ENCODE assay signal across 8 mouse cellular contexts in the genomic region with DNA sequence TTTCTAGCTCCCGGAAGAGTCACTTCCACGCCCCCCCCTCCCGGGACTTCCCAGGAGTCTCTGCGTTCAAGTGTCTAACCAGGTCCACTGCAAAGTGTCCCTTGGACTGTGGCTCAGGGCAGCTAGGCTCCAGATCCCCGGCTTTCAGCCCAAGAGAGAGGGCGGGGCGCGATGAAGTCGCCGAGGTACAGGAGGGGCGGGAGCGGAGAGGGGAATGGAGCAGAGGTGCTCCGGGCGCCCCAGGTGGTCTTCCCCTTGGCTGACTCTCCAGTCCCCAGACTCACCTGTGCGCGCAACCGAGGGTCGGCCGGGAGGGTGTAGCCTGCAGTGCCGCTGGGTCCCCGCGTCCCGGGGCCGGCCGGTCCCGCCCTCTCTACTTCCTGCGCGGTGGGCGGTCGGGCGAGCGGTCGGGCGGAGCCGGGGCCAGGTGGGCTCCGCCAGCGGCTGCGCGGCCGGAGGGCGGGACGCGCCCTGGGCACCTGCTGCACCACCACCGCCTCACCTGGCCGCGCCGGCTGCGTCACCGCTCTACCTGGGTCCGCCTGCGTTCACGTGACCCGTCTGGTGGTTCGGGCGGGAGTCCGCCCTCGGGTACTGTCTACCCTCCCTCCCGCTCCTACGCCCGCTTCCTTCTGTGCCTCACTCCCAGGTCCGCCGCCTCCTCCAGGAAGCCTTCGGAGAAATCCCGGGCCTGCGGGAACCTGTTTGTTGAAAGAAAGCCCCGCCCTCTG. TPM values are rescaled to one million over a fixed set of nuclear protein-coding genes. Genes with fewer than 3 reads are reported as not detected.
DNase-seq lines count a peak whose midpoint lies in the region; ATAC-seq lines count a peak whose summit lies in the region.

No protein-coding gene starts in this region.

- H3K27ac ChIP-seq in forebrain, embryonic 12.5 days, result no peak overlapping the region
- peak overlapping the region; percentile 84 for H3K27ac ChIP-seq in lung, embryonic 15.5 days
- H3K27ac ChIP-seq in stomach, embryonic 16.5 days (ENCODE audit: low read length), result peak overlapping the region; percentile 87

- peak overlapping the region; percentile 91 for H3K4me2 ChIP-seq in forebrain, embryonic 12.5 days
- peak overlapping the region; percentile 82 for H3K4me2 ChIP-seq in lung, embryonic 15.5 days
- peak overlapping the region; percentile 82 for H3K4me2 ChIP-seq in stomach, embryonic 16.5 days (ENCODE audit: low read depth, low read length)

- H3K9me3 ChIP-seq in forebrain, embryonic 12.5 days, result no peaks in the 10 kb centered on the region
- no peaks in the 10 kb centered on the region for H3K9me3 ChIP-seq in lung, embryonic 15.5 days
- H3K9me3 ChIP-seq in stomach, embryonic 16.5 days (replicated peaks; ENCODE audit: control insufficient read depth, low read length), result no peaks in the 10 kb centered on the region

- peaks cover 11% of the 10 kb centered on the region for H3K4me1 ChIP-seq in forebrain, embryonic 12.5 days
- peaks cover 16% of the 10 kb centered on the region for H3K4me1 ChIP-seq in lung, embryonic 15.5 days
- peaks cover 16% of the 10 kb centered on the region for H3K4me1 ChIP-seq in stomach, embryonic 16.5 days (ENCODE audit: control insufficient read depth, insufficient read depth, low read length)

- peak; percentile 41 for DNase-seq in ovary, postnatal 36 days (ENCODE audit: low spot score)
- DNase-seq in ovary, adult 18-20 months (ENCODE audit: low spot score), result no peak
- DNase-seq in kidney, adult 9 months, result peak; percentile 90
- no peak for DNase-seq in thymus, postnatal 25 days
- no peak for DNase-seq in spleen, adult 18-20 months

- H3K9ac ChIP-seq in forebrain, embryonic 12.5 days, result no peak overlapping the region; the same call in 1 of the 2 replicates
- peak overlapping the region; percentile 46 for H3K9ac ChIP-seq in lung, embryonic 15.5 days
- H3K9ac ChIP-seq in stomach, embryonic 16.5 days (ENCODE audit: low read length), result peak overlapping the region; percentile 76

- peaks cover 61% of the 10 kb centered on the region for H3K27me3 ChIP-seq in forebrain, embryonic 12.5 days
- H3K27me3 ChIP-seq in lung, embryonic 15.5 days, result peaks cover 32% of the 10 kb centered on the region
- peaks cover 10% of the 10 kb centered on the region; the same call in 1 of the 2 replicates for H3K27me3 ChIP-seq in stomach, embryonic 16.5 days (ENCODE audit: control insufficient read depth, insufficient read depth, low read length)

- peak; percentile 27; the same call in 1 of the 2 replicates for ATAC-seq in forebrain, embryonic 12.5 days (ENCODE audit: low FRiP score)
- ATAC-seq in lung, embryonic 15.5 days (ENCODE audit: borderline replicate concordance, extremely low read depth, low FRiP score, low TSS enrichment), result peak; percentile 78
- ATAC-seq in stomach, embryonic 16.5 days (ENCODE audit: insufficient read depth, low FRiP score), result peak; percentile 91

- 2% methylated on average over 66 of the region's 66 CpGs for WGBS in forebrain, embryonic 12.5 days
- WGBS in lung, embryonic 15.5 days, result under 1% methylated on average over 65 of the region's 66 CpGs
- under 1% methylated on average over 50 of the region's 66 CpGs for WGBS in stomach, embryonic 16.5 days

- peak overlapping the region; percentile 50 for H3K4me3 ChIP-seq in forebrain, embryonic 12.5 days (replicated peaks)
- peak overlapping the region; percentile 54 for H3K4me3 ChIP-seq in lung, embryonic 15.5 days
- H3K4me3 ChIP-seq in stomach, embryonic 16.5 days (replicated peaks; ENCODE audit: low read length), result peak overlapping the region; percentile 57

- H3K36me3 ChIP-seq in forebrain, embryonic 12.5 days (replicated peaks), result no peaks in the 10 kb centered on the region
- H3K36me3 ChIP-seq in lung, embryonic 15.5 days, result no peaks in the 10 kb centered on the region
- H3K36me3 ChIP-seq in stomach, embryonic 16.5 days (ENCODE audit: control insufficient read depth, insufficient read depth, low read length), result no peaks in the 10 kb centered on the region

RNA-seq across cellular contexts. Expression of a gene that starts 1.8 kb away (rescaled TPM):
- polyA plus RNA-seq in forebrain, embryonic 12.5 days (2016; fragmentation: Nextera tagmentation; extraction: Ambion mirVana), result 0.64 and 1.2 TPM in 2 replicates
- 20.8 and 23.0 TPM in 2 replicates for polyA plus RNA-seq in lung, embryonic 15.5 days (2015; fragmentation: Nextera tagmentation; extraction: Ambion mirVana)
- 36.2 and 41.2 TPM in 2 replicates for polyA plus RNA-seq in stomach, embryonic 16.5 days (2015; fragmentation: Nextera tagmentation; extraction: Ambion mirVana)

RNA-seq across cellular contexts. Expression of a gene that starts 36.2 kb away (rescaled TPM):
- 0.23 TPM in 1 of 2 replicates, not detected in the other for polyA plus RNA-seq in forebrain, embryonic 12.5 days (2016; fragmentation: Nextera tagmentation; extraction: Ambion mirVana)
- polyA plus RNA-seq in lung, embryonic 15.5 days (2015; fragmentation: Nextera tagmentation; extraction: Ambion mirVana), result not detected in 2 replicates
- polyA plus RNA-seq in stomach, embryonic 16.5 days (2015; fragmentation: Nextera tagmentation; extraction: Ambion mirVana), result not detected in 2 replicates

Comparison
In these comparisons a context has a peak if more than half of its experiments do, and no peak if none do; other contexts are left out.
1. DNase-seq: peak in ovary, postnatal 36 days (single experiment) and kidney, adult 9 months (single experiment); none in ovary, adult 18-20 months (single experiment), thymus, postnatal 25 days (single experiment) and spleen, adult 18-20 months (0 of 2).
2. ATAC-seq: peak in every context shown above with its lines; median percentile 91 in stomach, embryonic 16.5 days; 78 in lung, embryonic 15.5 days; 27 in forebrain, embryonic 12.5 days.
3. Peak in every context shown above with its lines, with median percentiles within 50 percentile points of each other: H3K4me2 ChIP-seq and H3K4me3 ChIP-seq.